Mouse (Mus musculus) cortical plate, adult 2 months (tissue): ENCODE measurements around the gene Agpat2.

Experiments
- CTCF ChIP-seq: fragments of 200-500 bp; IDR thresholded peaks from 2 replicates; pipeline ENCODE4 v1.5.1; 2011; ENCODE audit warnings: mild to moderate bottlenecking, control low read depth, low read length; ENCODE audit not compliant: insufficient read depth; ENCODE audit errors: extremely low read depth
- POLR2A ChIP-seq: fragments of 200-500 bp; IDR thresholded peaks from 2 replicates; pipeline ENCODE4 v1.6.1; 2011; ENCODE audit warnings: mild to moderate bottlenecking, low read length, control low read depth; ENCODE audit not compliant: insufficient read depth; ENCODE audit errors: extremely low read depth

DNA sequence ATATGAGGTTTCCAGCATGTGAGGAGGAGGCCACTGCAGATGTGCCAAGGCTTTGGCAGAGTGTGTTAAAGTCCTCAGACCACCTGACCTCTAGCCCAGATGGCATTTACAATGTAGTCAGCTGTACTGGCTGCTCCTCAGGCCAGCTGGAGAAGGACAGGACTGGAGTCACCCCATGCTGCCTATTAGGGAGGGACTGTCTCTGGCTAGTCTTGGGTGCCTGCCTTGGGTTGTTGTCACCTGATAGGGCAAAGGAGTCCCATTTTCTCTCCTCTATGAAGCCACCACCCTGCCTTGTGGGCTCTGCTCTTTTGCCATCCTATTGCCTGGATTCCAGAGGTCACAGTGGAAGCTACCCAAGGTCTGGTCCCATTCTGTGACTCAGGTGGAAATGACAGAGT is 5.0 kb upstream of the Agpat2 start:
- no peak for TF ChIP-seq POLR2A
- TF ChIP-seq CTCF, result no peak
